Mouse (Mus musculus) cortical plate, adult 2 months (tissue): ENCODE data around the gene Tmem215. TPM values are rescaled to one million over a fixed set of nuclear protein-coding genes. Genes with fewer than 3 reads are reported as not detected.

Source experiments
- H3K27ac ChIP-seq: fragments of 200-500 bp; 2 replicates; pipeline ENCODE4 v1.5.1; 2012; ENCODE audit warnings: low read length, control low read depth, inconsistent platforms; ENCODE audit not compliant: insufficient read depth
- H3K4me1 ChIP-seq: fragments of 200-500 bp; 2 replicates; pipeline ENCODE4 v1.6.1; 2011; ENCODE audit warnings: low read length; ENCODE audit not compliant: control insufficient read depth, insufficient read depth
- H3K4me3 ChIP-seq: fragments of 200-500 bp; 2 replicates; pipeline ENCODE4 v1.5.1; 2011; ENCODE audit warnings: mild to moderate bottlenecking, low read length, control low read depth; ENCODE audit not compliant: insufficient read depth
- CTCF ChIP-seq: fragments of 200-500 bp; IDR thresholded peaks from 2 replicates; pipeline ENCODE4 v1.5.1; 2011; ENCODE audit warnings: mild to moderate bottlenecking, control low read depth, low read length; ENCODE audit not compliant: insufficient read depth; ENCODE audit errors: extremely low read depth
- POLR2A ChIP-seq: fragments of 200-500 bp; IDR thresholded peaks from 2 replicates; pipeline ENCODE4 v1.6.1; 2011; ENCODE audit warnings: mild to moderate bottlenecking, low read length, control low read depth; ENCODE audit not compliant: insufficient read depth; ENCODE audit errors: extremely low read depth
- polyA plus RNA-seq: library from polyadenylated mRNA; depleted of rRNA; stranded (reverse); fragments of >200 nt; gene quantifications from 2 replicates; pipeline ENCODE4 v1.2.3, GENCODE M21; 2012; rRNA removed

Tmem215 gene
- polyA plus RNA-seq, 1 experiment = 12.9 TPM

GRCm38 (mm10) chr4:40496354-40496753 lies 24.4 kb downstream of the Tmem215 start:
- H3K4me1 ChIP-seq = peaks cover 2% of the 10 kb centered on the region; the same call in 1 of the 2 replicates
- TF ChIP-seq POLR2A (no peak), CTCF (no peak)
- no peak overlapping the region for H3K4me3 ChIP-seq
- peak overlapping the region; percentile 73 for H3K27ac ChIP-seq

GRCm38 (mm10) chr4:40496828-40497227 lies 24.8 kb downstream of the Tmem215 start:
- TF ChIP-seq CTCF = no peak
- TF ChIP-seq POLR2A = no peak
- peak overlapping the region; percentile 73 for H3K27ac ChIP-seq
- peaks cover 2% of the 10 kb centered on the region; the same call in 1 of the 2 replicates for H3K4me1 ChIP-seq
- H3K4me3 ChIP-seq = no peak overlapping the region

- Histone ChIP-seq H3K4me3 (no peak overlapping the region), H3K27ac (no peak overlapping the region), H3K4me1 (peaks cover 5% of the 10 kb centered on the region)
- TF ChIP-seq CTCF (no peak), POLR2A (no peak)
Observed at GRCm38 (mm10) chr4:40499812-40500591, 28.0 kb downstream of the Tmem215 start.

- peaks cover 6% of the 10 kb centered on the region for H3K4me1 ChIP-seq
- no peak overlapping the region for H3K27ac ChIP-seq
- H3K4me3 ChIP-seq = no peak overlapping the region
- TF ChIP-seq CTCF (no peak), POLR2A (no peak)
Observed at GRCm38 (mm10) chr4:40502459-40502858, 30.5 kb downstream of the Tmem215 start.

- no peak for TF ChIP-seq CTCF
- no peak for TF ChIP-seq POLR2A
- H3K4me3 ChIP-seq = no peak overlapping the region
- peaks cover 7% of the 10 kb centered on the region for H3K4me1 ChIP-seq
- H3K27ac ChIP-seq = no peak overlapping the region
Observed at GRCm38 (mm10) chr4:40509534-40509933, 37.6 kb downstream of the Tmem215 start.

- H3K4me3 ChIP-seq = no peak overlapping the region
- H3K27ac ChIP-seq = no peak overlapping the region
- TF ChIP-seq CTCF (no peak), POLR2A (no peak)
- peaks cover 6% of the 10 kb centered on the region; the same call in 1 of the 2 replicates for H3K4me1 ChIP-seq
Observed at GRCm38 (mm10) chr4:40513235-40513634, 41.3 kb downstream of the Tmem215 start.

- H3K4me1 ChIP-seq = peaks cover 3% of the 10 kb centered on the region; the same call in 1 of the 2 replicates
- no peak overlapping the region for H3K27ac ChIP-seq
- TF ChIP-seq POLR2A (no peak), CTCF (no peak)
- H3K4me3 ChIP-seq = no peak overlapping the region
Observed at GRCm38 (mm10) chr4:40518545-40519324, 46.8 kb downstream of the Tmem215 start.

Other genes starting within 250 kb of the Tmem215 start
- gene Ddx58, start 232.4 kb upstream of the Tmem215 start, polyA plus RNA-seq = 4.6 and 5.3 TPM in 2 replicates
- gene Smim27, start 202.6 kb upstream of the Tmem215 start, polyA plus RNA-seq = 6.0 and 6.8 TPM in 2 replicates
- 10.1 and 10.7 TPM in 2 replicates for gene Topors, start 202.3 kb upstream of the Tmem215 start, polyA plus RNA-seq
- 163 and 168 TPM in 2 replicates for gene Ndufb6, start 192.8 kb upstream of the Tmem215 start, polyA plus RNA-seq
- 27.8 and 28.0 TPM in 2 replicates for gene Aptx, start 231.0 kb downstream of the Tmem215 start, polyA plus RNA-seq
- 98.3 and 98.7 TPM in 2 replicates for gene Dnaja1, start 250.0 kb downstream of the Tmem215 start, polyA plus RNA-seq